Mouse (Mus musculus) hindbrain, embryonic 16.5 days (tissue): ENCODE results near the gene Tspan31. TPM values are rescaled to one million over a fixed set of nuclear protein-coding genes. Genes with fewer than 3 reads are reported as not detected.

Experiments used
- ATAC-seq: fragments of 200-750 bp; cut with Nextera tagmentation; 2 replicates; pipeline ENCODE4 v1.8.0; 2017; ENCODE audit warnings: moderate TSS enrichment, moderate library complexity
- H3K27ac ChIP-seq: fragments of 300-500 bp; sonication (generic); 2 replicates; pipeline ENCODE4 v1.5.1; 2014; ENCODE audit warnings: low read depth, mild to moderate bottlenecking, control low read depth, low read length, moderate library complexity
- H3K27me3 ChIP-seq: fragments of 300-500 bp; sonication (generic); replicated peaks from 2 replicates; pipeline ENCODE4 v1.6.1; 2014; ENCODE audit warnings: low read length; ENCODE audit not compliant: control insufficient read depth, insufficient read depth
- H3K36me3 ChIP-seq: fragments of 300-500 bp; sonication (generic); 2 replicates; pipeline ENCODE4 v1.6.1; 2014; ENCODE audit warnings: mild to moderate bottlenecking, low read length, moderate library complexity, mixed read lengths; ENCODE audit not compliant: control insufficient read depth, insufficient read depth
- H3K4me1 ChIP-seq: fragments of 300-500 bp; sonication (generic); 2 replicates; pipeline ENCODE4 v1.6.1; 2014; ENCODE audit warnings: low read depth, low read length; ENCODE audit not compliant: control insufficient read depth, insufficient read depth
- H3K4me2 ChIP-seq: fragments of 300-500 bp; sonication (generic); 2 replicates; pipeline ENCODE4 v1.6.1; 2014; ENCODE audit warnings: mild to moderate bottlenecking, low read length, control low read depth, moderate library complexity
- H3K4me3 ChIP-seq: fragments of 300-500 bp; sonication (generic); 2 replicates; pipeline ENCODE4 v1.5.1; 2014; ENCODE audit warnings: mild to moderate bottlenecking, low read length, control low read depth, moderate library complexity
- H3K9ac ChIP-seq: fragments of 300-500 bp; sonication (generic); 2 replicates; pipeline ENCODE4 v1.6.1; 2014; ENCODE audit warnings: low read depth, mild to moderate bottlenecking, control low read depth, low read length, moderate library complexity
- H3K9me3 ChIP-seq: fragments of 300-500 bp; sonication (generic); 2 replicates; pipeline ENCODE4 v1.6.1; 2014; ENCODE audit warnings: mild to moderate bottlenecking, low read length, moderate library complexity; ENCODE audit not compliant: control insufficient read depth
- WGBS: fragments of 180-500 bp; shearing (Covaris S2); extraction: QIAGEN DNeasy Blood & Tissue Kit; methylation state at CpG from one replicate; pipeline ENCODE4 v1.1.7; 2014; 5-methylcytosine and 5-hydroxymethylcytosine counted together
- polyA plus RNA-seq: library from polyadenylated mRNA; unstranded; fragments of >200 nt; fragmentation: Nextera tagmentation; extraction: Ambion mirVana; gene quantifications from 2 replicates; pipeline ENCODE4 v1.2.1, GENCODE M21; 2015

Gene Tspan31
- polyA plus RNA-seq, result 123 TPM in 2 replicates

- H3K9me3 ChIP-seq, result no peaks in the 10 kb centered on the region
- peak; percentile 94 for ATAC-seq
These were observed at the start of gene Tspan31 for GRCm38 (mm10) chr10:127070190-127071121. TSS of gene Tspan31 (minus strand) at chr10:127070264.

GRCm38 (mm10) chr10:127119229-127119628, 49.2 kb upstream of the Tspan31 start:
- no peak for ATAC-seq
- H3K27ac ChIP-seq, result no peak overlapping the region
- H3K36me3 ChIP-seq, result peaks cover 23% of the 10 kb centered on the region
- WGBS, result 93% methylated on average over 10 of the region's 10 CpGs
- H3K4me3 ChIP-seq, result no peak overlapping the region
- no peak overlapping the region for H3K4me2 ChIP-seq
- H3K9ac ChIP-seq, result no peak overlapping the region
- no peaks in the 10 kb centered on the region for H3K9me3 ChIP-seq
- no peaks in the 10 kb centered on the region for H3K27me3 ChIP-seq
- peaks cover 18% of the 10 kb centered on the region for H3K4me1 ChIP-seq

More at GRCm38 (mm10) chr10:127070190-127071121, at the start of gene Tspan31:
- Histone ChIP-seq H3K36me3 (peaks cover 31% of the 10 kb centered on the region), H3K4me2 (peak within 1 kb of the TSS; percentile 86), H3K4me3 (peak within 1 kb of the TSS; percentile 72), H3K27ac (peak within 1 kb of the TSS; percentile 96), H3K27me3 (no peaks in the 10 kb centered on the region), H3K9ac (peak within 1 kb of the TSS; percentile 78), H3K4me1 (peaks cover 19% of the 10 kb centered on the region)
- WGBS, result 1% methylated on average over 36 of the region's 36 CpGs

- Histone ChIP-seq H3K27me3 (no peaks in the 10 kb centered on the region), H3K4me3 (no peak overlapping the region), H3K27ac (no peak overlapping the region), H3K4me1 (peaks cover 18% of the 10 kb centered on the region), H3K36me3 (peaks cover 23% of the 10 kb centered on the region), H3K9ac (no peak overlapping the region), H3K9me3 (no peaks in the 10 kb centered on the region), H3K4me2 (no peak overlapping the region)
- ATAC-seq, result no peak
- WGBS, result 90% methylated on average over 11 of the region's 11 CpGs
These were observed 48.4 kb upstream of the Tspan31 start for GRCm38 (mm10) chr10:127118470-127118869.

DNA sequence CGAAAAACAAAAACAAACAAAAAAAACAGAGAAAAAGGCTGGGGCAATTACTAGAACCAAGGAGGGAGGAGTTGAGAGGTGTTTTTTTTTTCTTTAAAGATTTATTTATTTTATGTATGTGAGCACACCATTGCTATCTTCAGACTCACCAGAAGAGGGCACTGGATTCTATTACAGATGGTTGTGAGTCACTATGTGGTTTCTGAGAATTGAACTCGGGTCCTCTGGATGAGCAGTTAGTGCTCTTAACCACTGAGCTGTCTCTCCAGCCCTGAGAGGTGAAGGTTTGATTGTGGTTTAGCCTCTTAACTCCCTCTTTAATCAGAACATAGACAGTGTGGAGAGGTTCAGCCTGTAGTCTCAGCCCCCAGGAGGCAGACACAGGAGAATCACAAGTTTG, 45.0 kb upstream of the Tspan31 start:
- Histone ChIP-seq H3K9me3 (no peaks in the 10 kb centered on the region), H3K27me3 (no peaks in the 10 kb centered on the region), H3K9ac (no peak overlapping the region), H3K36me3 (peaks cover 30% of the 10 kb centered on the region), H3K4me3 (no peak overlapping the region), H3K27ac (no peak overlapping the region), H3K4me2 (no peak overlapping the region), H3K4me1 (peaks cover 5% of the 10 kb centered on the region)
- ATAC-seq, result no peak
- 91% methylated on average over 2 of the region's 2 CpGs for WGBS

DNA sequence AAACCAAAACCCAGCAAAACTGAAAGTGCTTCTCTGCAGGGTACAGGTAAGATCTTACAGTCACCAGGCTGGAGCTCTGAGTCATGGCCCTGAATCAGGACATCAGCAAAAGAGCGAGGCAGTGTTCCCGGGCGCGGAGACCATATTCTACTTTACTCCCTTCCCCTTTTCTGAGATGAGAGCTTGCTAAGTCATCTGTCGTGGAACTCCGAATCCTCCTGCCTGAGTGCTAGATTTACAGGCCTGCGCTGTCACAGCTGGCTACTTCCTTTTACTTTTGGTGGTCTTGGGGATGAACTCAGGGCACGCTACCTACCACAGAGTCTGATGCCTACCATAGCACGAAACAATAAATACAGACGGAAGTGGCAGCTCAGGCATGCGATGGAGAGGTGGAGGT, 44.3 kb upstream of the Tspan31 start:
- Histone ChIP-seq H3K27ac (no peak overlapping the region), H3K4me3 (no peak overlapping the region), H3K4me1 (no peaks in the 10 kb centered on the region; the same call in 1 of the 2 replicates), H3K27me3 (no peaks in the 10 kb centered on the region), H3K9me3 (no peaks in the 10 kb centered on the region), H3K9ac (no peak overlapping the region), H3K4me2 (no peak overlapping the region), H3K36me3 (peaks cover 30% of the 10 kb centered on the region)
- ATAC-seq, result no peak
- 96% methylated on average over 11 of the region's 11 CpGs for WGBS

DNA sequence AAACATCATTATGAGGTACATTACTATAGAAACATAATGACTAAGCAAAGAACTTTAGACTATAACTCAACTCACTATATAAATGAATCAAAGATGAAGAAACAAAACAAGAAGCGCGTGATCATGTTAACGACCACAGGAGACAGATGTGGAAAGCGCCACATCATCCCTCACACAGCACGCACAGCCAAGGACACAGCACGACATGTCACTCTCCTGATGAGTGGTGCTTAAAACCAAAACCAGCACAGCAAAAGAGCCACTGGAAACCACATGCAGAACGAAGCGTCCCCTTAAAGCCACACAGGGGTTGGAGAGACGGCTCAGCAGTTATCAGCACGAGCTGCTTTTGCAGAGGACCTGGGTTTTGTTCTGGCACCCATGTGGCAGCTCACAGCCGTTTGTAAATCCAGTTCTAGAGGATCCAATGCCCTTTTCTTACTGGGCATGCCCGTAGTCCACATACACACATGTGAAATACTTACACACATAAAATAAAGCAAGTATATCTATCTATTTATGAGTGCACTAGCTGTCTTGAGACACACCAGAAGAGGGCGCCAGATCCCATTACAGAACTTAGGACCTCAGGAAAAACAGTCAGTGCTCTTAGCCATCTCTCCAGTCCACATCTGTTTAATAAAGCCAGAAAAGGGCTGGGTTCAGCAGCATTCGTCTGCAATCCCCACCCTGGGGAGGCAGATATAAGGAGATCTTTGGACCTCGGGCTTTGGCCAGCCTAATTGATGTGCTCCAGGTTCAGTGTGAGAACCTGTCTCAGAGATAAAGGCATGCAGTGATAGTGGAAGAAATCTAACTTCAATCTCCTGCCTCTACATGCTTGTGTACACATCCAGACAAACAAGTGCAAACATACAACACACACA, 41.2 kb upstream of the Tspan31 start:
- no peaks in the 10 kb centered on the region for H3K4me1 ChIP-seq
- 92% methylated on average over 15 of the region's 15 CpGs for WGBS
- H3K27ac ChIP-seq, result no peak overlapping the region
- no peaks in the 10 kb centered on the region for H3K27me3 ChIP-seq
- no peak for ATAC-seq
- H3K9ac ChIP-seq, result no peak overlapping the region
- H3K36me3 ChIP-seq, result peaks cover 14% of the 10 kb centered on the region
- no peaks in the 10 kb centered on the region for H3K9me3 ChIP-seq
- H3K4me3 ChIP-seq, result no peak overlapping the region
- H3K4me2 ChIP-seq, result no peak overlapping the region

GRCm38 (mm10) chr10:127108262-127108583, 38.2 kb upstream of the Tspan31 start:
- WGBS, result 82% methylated on average over 3 of the region's 3 CpGs
- H3K9me3 ChIP-seq, result no peaks in the 10 kb centered on the region
- H3K4me2 ChIP-seq, result no peak overlapping the region
- H3K4me3 ChIP-seq, result no peak overlapping the region
- peaks cover 7% of the 10 kb centered on the region for H3K36me3 ChIP-seq
- H3K9ac ChIP-seq, result no peak overlapping the region
- H3K27ac ChIP-seq, result no peak overlapping the region
- H3K27me3 ChIP-seq, result no peaks in the 10 kb centered on the region
- H3K4me1 ChIP-seq, result no peaks in the 10 kb centered on the region
- ATAC-seq, result no peak

GRCm38 (mm10) chr10:127107563-127108261, 37.6 kb upstream of the Tspan31 start:
- Histone ChIP-seq H3K27ac (no peak overlapping the region), H3K4me1 (no peaks in the 10 kb centered on the region), H3K36me3 (peaks cover 2% of the 10 kb centered on the region), H3K4me2 (no peak overlapping the region), H3K27me3 (no peaks in the 10 kb centered on the region), H3K9ac (no peak overlapping the region), H3K9me3 (no peaks in the 10 kb centered on the region), H3K4me3 (no peak overlapping the region)
- ATAC-seq, result no peak
- 92% methylated on average over 15 of the region's 16 CpGs for WGBS
